Mouse (Mus musculus) midbrain, postnatal 0 days (tissue): Measurements from ENCODE around the gene Taf10. TPM values are rescaled to one million over a fixed set of nuclear protein-coding genes. Genes with fewer than 3 reads are reported as not detected.
A peak's percentile ranks its signal among the peaks of the same experiment; 100 is the strongest.

ENCODE experiments used
- ATAC-seq: fragments of 200-750 bp; cut with Nextera tagmentation; 2 replicates; pipeline ENCODE4 v1.8.0; 2017; ENCODE audit warnings: moderate number of reproducible peaks, mild to moderate bottlenecking, moderate TSS enrichment, moderate library complexity; ENCODE audit not compliant: low FRiP score
- DNase-seq: peaks from one replicate; pipeline ENCODE4 v3.0.0-alpha.2; 2015; ENCODE audit warnings: low spot score
- H3K27ac ChIP-seq: fragments of 300-500 bp; sonication (generic); 2 replicates; pipeline ENCODE4 v1.5.1; 2014; ENCODE audit warnings: low read depth, mild to moderate bottlenecking, low read length, mixed read lengths
- H3K27me3 ChIP-seq: fragments of 300-500 bp; sonication (generic); 2 replicates; pipeline ENCODE4 v1.6.1; 2014; ENCODE audit warnings: low read length, control low read depth, mixed read lengths; ENCODE audit not compliant: insufficient read depth
- H3K36me3 ChIP-seq: fragments of 300-500 bp; sonication (generic); 2 replicates; pipeline ENCODE4 v1.6.1; 2014; ENCODE audit warnings: low read length, control low read depth, mixed read lengths; ENCODE audit not compliant: insufficient read depth
- H3K4me1 ChIP-seq: fragments of 300-500 bp; sonication (generic); 2 replicates; pipeline ENCODE4 v1.6.1; 2014; ENCODE audit warnings: mild to moderate bottlenecking, control low read depth, antibody characterized with exemption, low read length, mixed read lengths; ENCODE audit not compliant: insufficient read depth
- H3K4me2 ChIP-seq: fragments of 300-500 bp; sonication (generic); 2 replicates; pipeline ENCODE4 v1.6.1; 2014; ENCODE audit warnings: low read depth, mild to moderate bottlenecking, low read length, mixed read lengths; ENCODE audit not compliant: poor library complexity, severe bottlenecking
- H3K4me3 ChIP-seq: fragments of 300-500 bp; sonication (generic); 2 replicates; pipeline ENCODE4 v1.5.1; 2014; ENCODE audit warnings: low read depth, mild to moderate bottlenecking, low read length, moderate library complexity
- H3K9ac ChIP-seq: fragments of 300-500 bp; sonication (generic); replicated peaks from 2 replicates; pipeline ENCODE4 v1.6.1; 2014; ENCODE audit warnings: mild to moderate bottlenecking, low read length, moderate library complexity, mixed read lengths; ENCODE audit not compliant: poor library complexity, severe bottlenecking
- H3K9me3 ChIP-seq: fragments of 300-500 bp; sonication (generic); 2 replicates; pipeline ENCODE4 v1.6.1; 2016; ENCODE audit warnings: low read length, control low read depth
- CTCF ChIP-seq: IDR thresholded peaks from 2 replicates; pipeline ENCODE4 v1.5.1; 2016; ENCODE audit warnings: antibody characterized with exemption, mild to moderate bottlenecking
- WGBS: fragments of 180-500 bp; shearing (Covaris S2); extraction: QIAGEN DNeasy Blood & Tissue Kit; methylation state at CpG from one replicate; pipeline ENCODE4 v1.1.7; 2014; 5-methylcytosine and 5-hydroxymethylcytosine counted together
- polyA plus RNA-seq: library from polyadenylated mRNA; unstranded; fragments of >200 nt; fragmentation: Nextera tagmentation; extraction: Ambion mirVana; gene quantifications from 2 replicates; pipeline ENCODE4 v1.2.1, GENCODE M21; 2015
- total RNA-seq: library from RNA; depleted of rRNA; stranded (reverse); fragments of >200 nt; gene quantifications from 2 replicates; pipeline ENCODE4 v1.2.3, GENCODE M21; 2014

Gene Taf10
- total and polyA plus RNA-seq, 2 experiments from 2014 or later: 65.7 to 91.2 TPM

GRCm38 (mm10) chr7:105774661-105775060 is 30.5 kb upstream of the Taf10 start:
- no peak overlapping the region for H3K4me3 ChIP-seq
- H3K4me2 ChIP-seq: no peak overlapping the region
- peaks cover 19% of the 10 kb centered on the region for H3K4me1 ChIP-seq
- 41% methylated on average over 8 of the region's 8 CpGs for WGBS
- H3K9ac ChIP-seq: 0 out of 2 replicates have a peak overlapping the region, but pooled peaks have one; percentile 19
- peaks cover 38% of the 10 kb centered on the region for H3K36me3 ChIP-seq
- H3K9me3 ChIP-seq: no peaks in the 10 kb centered on the region
- TF ChIP-seq CTCF: no peak
- no peak for ATAC-seq
- no peak for DNase-seq
- no peak overlapping the region for H3K27ac ChIP-seq
- no peaks in the 10 kb centered on the region for H3K27me3 ChIP-seq

GRCm38 (mm10) chr7:105773041-105773440 is 28.9 kb upstream of the Taf10 start:
- Histone ChIP-seq H3K4me3 (no peak overlapping the region), H3K27ac (no peak overlapping the region), H3K9ac (no peak overlapping the region), H3K27me3 (no peaks in the 10 kb centered on the region), H3K4me1 (peaks cover 9% of the 10 kb centered on the region; the same call in 1 of the 2 replicates), H3K36me3 (peaks cover 38% of the 10 kb centered on the region), H3K4me2 (no peak overlapping the region), H3K9me3 (no peaks in the 10 kb centered on the region)
- no peak for TF ChIP-seq CTCF
- WGBS: 75% methylated on average over 5 of the region's 5 CpGs
- ATAC-seq (no peak), DNase-seq (no peak)

GRCm38 (mm10) chr7:105772331-105772730 is 28.2 kb upstream of the Taf10 start:
- Histone ChIP-seq H3K4me1 (0 out of 2 replicates have a peak, but pooled peaks cover 7% of the 10 kb centered on the region), H3K9ac (no peak overlapping the region), H3K27me3 (no peaks in the 10 kb centered on the region), H3K36me3 (peaks cover 43% of the 10 kb centered on the region), H3K4me2 (no peak overlapping the region), H3K27ac (no peak overlapping the region), H3K4me3 (no peak overlapping the region), H3K9me3 (no peaks in the 10 kb centered on the region)
- no peak for ATAC-seq
- no peak for TF ChIP-seq CTCF
- DNase-seq: no peak
- 95% methylated on average over 15 of the region's 15 CpGs for WGBS

GRCm38 (mm10) chr7:105769959-105770358 is 25.8 kb upstream of the Taf10 start:
- Histone ChIP-seq H3K9ac (no peak overlapping the region), H3K9me3 (no peaks in the 10 kb centered on the region), H3K4me3 (no peak overlapping the region), H3K36me3 (peaks cover 58% of the 10 kb centered on the region), H3K27me3 (no peaks in the 10 kb centered on the region), H3K27ac (no peak overlapping the region), H3K4me2 (no peak overlapping the region), H3K4me1 (0 out of 2 replicates have a peak, but pooled peaks cover 7% of the 10 kb centered on the region)
- ATAC-seq (no peak), DNase-seq (no peak)
- no peak for TF ChIP-seq CTCF
- WGBS: 81% methylated on average over 3 of the region's 3 CpGs

GRCm38 (mm10) chr7:105767729-105768165 is 23.6 kb upstream of the Taf10 start:
- ATAC-seq: peak; percentile 57
- Histone ChIP-seq H3K9me3 (no peaks in the 10 kb centered on the region), H3K27me3 (no peaks in the 10 kb centered on the region), H3K36me3 (peaks cover 74% of the 10 kb centered on the region), H3K4me1 (0 out of 2 replicates have a peak, but pooled peaks cover 7% of the 10 kb centered on the region), H3K9ac (no peak overlapping the region), H3K4me2 (no peak overlapping the region), H3K27ac (peak overlapping the region; percentile 38), H3K4me3 (no peak overlapping the region)
- WGBS: 13% methylated on average over 6 of the region's 6 CpGs
- TF ChIP-seq CTCF: no peak
- DNase-seq: peak; percentile 70

GRCm38 (mm10) chr7:105764331-105764730 is 20.2 kb upstream of the Taf10 start:
- no peak for DNase-seq
- no peak for TF ChIP-seq CTCF
- Histone ChIP-seq H3K27ac (no peak overlapping the region), H3K9me3 (no peaks in the 10 kb centered on the region), H3K36me3 (peaks cover 68% of the 10 kb centered on the region), H3K9ac (no peak overlapping the region), H3K4me2 (no peak overlapping the region), H3K27me3 (no peaks in the 10 kb centered on the region), H3K4me3 (no peak overlapping the region), H3K4me1 (0 out of 2 replicates have a peak, but pooled peaks cover 3% of the 10 kb centered on the region)
- 85% methylated on average over 11 of the region's 11 CpGs for WGBS
- no peak for ATAC-seq
